Mouse (Mus musculus): Measurements from ENCODE around the gene Sema3b.

DNA sequence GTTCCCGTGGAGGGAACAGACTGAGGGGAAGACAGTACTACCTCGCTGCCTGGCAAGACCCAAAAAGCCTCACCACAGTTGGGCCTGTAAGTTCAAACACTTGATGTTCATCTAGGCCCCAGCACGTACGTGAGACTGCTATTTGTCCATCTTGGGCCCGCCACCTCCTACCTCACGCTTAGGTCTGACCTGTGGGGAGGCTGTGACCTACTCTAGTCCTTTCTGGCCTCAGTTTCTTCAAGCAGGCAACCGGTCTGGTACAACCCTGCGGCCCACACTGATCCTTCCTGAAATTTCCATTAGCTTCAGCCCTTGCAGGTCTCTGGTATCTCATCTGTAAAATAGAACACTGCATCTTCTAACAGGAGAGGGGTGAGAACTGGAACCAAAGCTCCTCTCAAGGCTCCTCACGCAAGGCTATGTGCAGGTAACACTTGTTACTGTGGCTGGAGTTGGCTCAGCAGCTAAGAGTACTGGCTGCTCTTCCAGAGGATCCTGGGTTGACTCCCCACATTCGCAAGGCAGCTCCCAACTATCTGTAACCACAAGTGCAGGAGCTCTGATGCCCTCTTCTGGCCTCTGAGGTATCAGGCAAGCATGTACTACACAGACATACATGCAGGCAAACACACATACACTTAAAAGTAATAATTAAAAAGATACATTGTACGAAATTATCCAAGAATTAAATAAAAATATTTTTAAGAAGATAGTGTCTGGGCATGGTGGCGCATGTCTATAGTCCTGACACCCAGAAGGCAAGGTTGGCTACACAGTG, 16.5 kb upstream of the Sema3b start:
- TF ChIP-seq EP300 (IDR thresholded peaks at IDR 0.05; ENCODE audit: low read depth), result no peak
- peak; percentile 52 for TF ChIP-seq CTCF (IDR thresholded peaks at IDR 0.05; ENCODE audit: low read depth)
